ENCODE assay signal across 17 mouse cellular contexts in genomic region chr3:84492148-84492547, GRCm38 (mm10). TPM values are rescaled to one million over a fixed set of nuclear protein-coding genes. Genes with fewer than 3 reads are reported as not detected.
DNase-seq lines count a peak whose midpoint lies in the region; ATAC-seq and TF ChIP-seq lines count a peak whose summit lies in the region.
"Had no signal": no experiment of that assay in that cellular context is flagged by ENCODE, and none has a peak within 500 bp of the region (broad histone marks: within the 10 kb centered on the region; RNA-seq: fewer than 3 reads in every experiment).

No protein-coding gene starts in this region.

- H3K27ac ChIP-seq in layer of hippocampus, adult 2 months, result 0 out of 2 replicates have a peak overlapping the region, but pooled peaks have one; percentile 28
- H3K27ac ChIP-seq: embryonic facial prominence, embryonic 10.5 days; hindbrain, postnatal 0 days had no signal

- 57% methylated on average over 4 of the region's 4 CpGs for WGBS in lung, adult 2 months

- no peak for DNase-seq in layer of hippocampus, adult 2 months (ENCODE audit: low spot score in 2 of 2)
- no peak for DNase-seq in layer of hippocampus, adult 9-10 months (ENCODE audit: low spot score)
- peak; percentile 68 for DNase-seq in lung, postnatal 36 days
- no peak for DNase-seq in lung, adult 2 months
- DNase-seq in frontal cortex, postnatal 36 days (ENCODE audit: low spot score in 2 of 2), result no peak
- no peak for DNase-seq in kidney, postnatal 36 days
- DNase-seq: adrenal gland, adult 2 months; adrenal gland, postnatal 25 days; cerebellum, adult 18-20 months; cerebellum, adult 9-11 months; cerebellum, postnatal 36 days; gastrocnemius, postnatal 10 days had no signal

- peak; percentile 47; the same call in 1 of the 2 replicates for ATAC-seq in megakaryocyte, adult 5-6 weeks (ENCODE audit: poor library complexity, severe bottlenecking)
- ATAC-seq: forebrain, embryonic 14.5 days; hindbrain, postnatal 0 days had no signal

- H3K4me1 ChIP-seq in lung, adult 2 months (ENCODE audit: control insufficient read depth, insufficient read depth, low read length), result peaks cover 4% of the 10 kb centered on the region; the same call in 1 of the 2 replicates

- TF ChIP-seq CTCF in layer of hippocampus, adult 2 months (conservative IDR thresholded peaks at IDR 0.05), result no peak
- no peak for TF ChIP-seq CTCF in lung, adult 2 months (IDR thresholded peaks at IDR 0.05; ENCODE audit: insufficient read depth, low read length)

- H3K4me3 ChIP-seq in layer of hippocampus, adult 2 months, result no peak overlapping the region
- no peak overlapping the region for H3K4me3 ChIP-seq in lung, adult 2 months (replicated peaks; ENCODE audit: extremely low read depth, low read depth, low read length)
- H3K4me3 ChIP-seq: embryonic facial prominence, embryonic 10.5 days; heart, embryonic 12.5 days had no signal

- TF ChIP-seq POLR2A in lung, adult 2 months (IDR thresholded peaks at IDR 0.05; ENCODE audit: borderline replicate concordance, extremely low read depth, low read depth, low read length), result no peak

RNA-seq across cellular contexts. Expression of gene Fhdc1, which starts 11.9 kb away (rescaled TPM):
- total RNA-seq in layer of hippocampus, adult 2 months (2021), result 1 to 10 TPM; 1.7 to 2.2 TPM
- polyA plus RNA-seq in lung, adult 2 months (2012; rRNA removed), result 10.3 and 13.3 TPM in 2 replicates
- 0.09 and 0.32 TPM in 2 replicates for total RNA-seq in megakaryocyte, adult 5-6 weeks (2015)
- total RNA-seq in megakaryocyte, adult 5-6 weeks (2017), result 0.65 and 0.73 TPM in 2 replicates
